Mouse (Mus musculus) C2C12 (cell line): ENCODE measurements around the gene Rell1. TPM values are rescaled to one million over a fixed set of nuclear protein-coding genes. Genes with fewer than 3 reads are reported as not detected.

Experiments used
- H3K27me3 ChIP-seq: one replicate; pipeline ENCODE4 v1.6.1; 2011; ENCODE audit not compliant: control insufficient read depth, insufficient read depth, insufficient read length
- H3K36me3 ChIP-seq: one replicate; pipeline ENCODE4 v1.6.1; 2011; ENCODE audit not compliant: control insufficient read depth, insufficient read depth
- H3K4me3 ChIP-seq: one replicate; pipeline ENCODE4 v1.5.1; 2011; ENCODE audit warnings: mild to moderate bottlenecking, control low read depth; ENCODE audit not compliant: poor library complexity, insufficient read depth, severe bottlenecking
- H3K79me2 ChIP-seq: one replicate; pipeline ENCODE4 v1.6.1; 2011; ENCODE audit not compliant: control insufficient read depth, insufficient read depth
- H3K79me3 ChIP-seq: one replicate; pipeline ENCODE4 v1.6.1; 2011; ENCODE audit warnings: low read depth, control low read depth
- H3ac ChIP-seq: one replicate; pipeline ENCODE3; 2011; ENCODE audit warnings: low read depth; ENCODE audit not compliant: control insufficient read depth, insufficient read length
- CEBPB ChIP-seq: IDR thresholded peaks from one replicate; pipeline ENCODE4 v1.6.1; 2011; ENCODE audit warnings: low read depth, mild to moderate bottlenecking, control low read depth, moderate library complexity
- CTCF ChIP-seq: IDR thresholded peaks from one replicate; pipeline ENCODE4 v1.5.1; 2011; ENCODE audit not compliant: control insufficient read depth, insufficient read depth, insufficient read length
- FOSL1 ChIP-seq: IDR thresholded peaks from one replicate; pipeline ENCODE4 v1.8.0; 2011; ENCODE audit warnings: mild to moderate bottlenecking, low read length; ENCODE audit not compliant: poor library complexity, insufficient read depth, severe bottlenecking
- MAX ChIP-seq: IDR thresholded peaks from one replicate; pipeline ENCODE4 v1.6.1; 2011; ENCODE audit warnings: mild to moderate bottlenecking, control low read depth
- MYOD1 ChIP-seq: IDR thresholded peaks from one replicate; pipeline ENCODE4 v1.6.1; 2011; ENCODE audit warnings: low read depth; ENCODE audit not compliant: control insufficient read depth, insufficient read length
- MYOG ChIP-seq: IDR thresholded peaks from one replicate; pipeline ENCODE4 v1.6.1; 2011; ENCODE audit not compliant: control insufficient read depth, insufficient read length; ENCODE audit errors: extremely low read depth
- USF1 ChIP-seq: IDR thresholded peaks from one replicate; pipeline ENCODE4 v1.6.1; 2011; ENCODE audit warnings: low read depth, mild to moderate bottlenecking, control low read depth, moderate library complexity
- polyA plus RNA-seq: library from polyadenylated mRNA; unstranded; fragments of >200 nt; fragmentation: generic; extraction: Trizol; gene quantifications from one replicate; pipeline ENCODE4 v1.2.1, GENCODE M21; 2012; ENCODE audit warnings: missing spikeins

The Rell1 gene
- polyA plus RNA-seq, 1 experiment = 11.8 TPM

GRCm38 (mm10) chr5:63935581-63935980 is 33.1 kb downstream of the Rell1 start:
- Histone ChIP-seq H3K36me3 (peaks cover 7% of the 10 kb centered on the region), H3K4me3 (no peak overlapping the region), H3K27me3 (no peaks in the 10 kb centered on the region), H3K79me2 (no peaks in the 10 kb centered on the region), H3ac (no peak overlapping the region), H3K79me3 (no peaks in the 10 kb centered on the region)
- TF ChIP-seq CEBPB (no peak), MYOG (no peak), MAX (no peak), MYOD1 (no peak), CTCF (no peak), USF1 (no peak), FOSL1 (no peak)

- H3K27me3 ChIP-seq = no peaks in the 10 kb centered on the region
- no peak overlapping the region for H3K4me3 ChIP-seq
- no peaks in the 10 kb centered on the region for H3K79me3 ChIP-seq
- peaks cover 7% of the 10 kb centered on the region for H3K36me3 ChIP-seq
- H3K79me2 ChIP-seq = no peaks in the 10 kb centered on the region
- TF ChIP-seq USF1 = no peak
- TF ChIP-seq CEBPB = no peak
- no peak for TF ChIP-seq MAX
- no peak for TF ChIP-seq MYOG
- TF ChIP-seq CTCF = no peak
- no peak for TF ChIP-seq FOSL1
- TF ChIP-seq MYOD1 = no peak
- no peak overlapping the region for H3ac ChIP-seq
These were observed 35.9 kb downstream of the Rell1 start for GRCm38 (mm10) chr5:63932829-63933228.

- peaks cover 7% of the 10 kb centered on the region for H3K36me3 ChIP-seq
These were observed 37.8 kb downstream of the Rell1 start for GRCm38 (mm10) chr5:63930824-63931358.

DNA sequence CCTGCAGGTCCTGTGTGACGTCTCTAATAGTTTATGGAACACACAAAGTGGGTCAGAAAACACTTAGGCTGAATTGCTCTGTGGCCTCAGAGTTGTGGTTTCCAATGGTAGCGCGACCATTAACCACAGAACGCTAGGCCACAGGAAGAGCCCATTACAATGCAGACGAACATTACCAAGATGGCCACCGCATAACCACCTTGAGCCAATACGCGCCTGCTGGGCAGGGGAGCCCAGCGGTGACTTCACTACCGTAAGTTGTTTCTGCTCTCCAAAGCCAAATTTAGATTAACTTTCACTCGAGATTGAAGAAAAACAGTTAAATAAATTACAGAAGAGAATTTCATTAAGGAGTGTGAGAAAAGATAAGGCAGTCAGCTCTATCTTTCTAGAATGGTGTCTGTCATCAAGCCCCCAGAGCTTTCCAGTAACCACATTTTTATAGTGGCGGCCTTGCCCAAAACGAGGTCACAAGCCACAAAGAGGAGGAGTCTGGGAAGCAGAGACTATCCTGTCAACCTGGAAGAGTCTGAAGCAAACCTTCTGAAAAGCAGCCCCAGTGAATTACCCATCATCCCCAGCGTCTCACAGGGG is 43.6 kb downstream of the Rell1 start:
- Histone ChIP-seq H3K4me3 (no peak overlapping the region), H3ac (no peak overlapping the region), H3K36me3 (peaks cover 3% of the 10 kb centered on the region), H3K79me3 (no peaks in the 10 kb centered on the region), H3K27me3 (no peaks in the 10 kb centered on the region), H3K79me2 (no peaks in the 10 kb centered on the region)
- TF ChIP-seq USF1 (no peak), MYOD1 (no peak), MAX (no peak), MYOG (no peak), FOSL1 (no peak), CEBPB (no peak), CTCF (no peak)

More at GRCm38 (mm10) chr5:63930824-63931358, 37.8 kb downstream of the Rell1 start:
- H3K79me2 ChIP-seq = no peaks in the 10 kb centered on the region
- H3K4me3 ChIP-seq = no peak overlapping the region
- no peaks in the 10 kb centered on the region for H3K27me3 ChIP-seq
- H3ac ChIP-seq = no peak overlapping the region
- no peak for TF ChIP-seq CEBPB
- TF ChIP-seq MYOD1 = no peak
- TF ChIP-seq MAX = no peak
- TF ChIP-seq CTCF = no peak
- no peak for TF ChIP-seq MYOG
- no peak for TF ChIP-seq FOSL1
- TF ChIP-seq USF1 = no peak
- H3K79me3 ChIP-seq = no peaks in the 10 kb centered on the region

- no peaks in the 10 kb centered on the region for H3K79me2 ChIP-seq
- H3K36me3 ChIP-seq = peaks cover 3% of the 10 kb centered on the region
- H3K4me3 ChIP-seq = no peak overlapping the region
- no peaks in the 10 kb centered on the region for H3K79me3 ChIP-seq
- no peaks in the 10 kb centered on the region for H3K27me3 ChIP-seq
- H3ac ChIP-seq = no peak overlapping the region
- no peak for TF ChIP-seq FOSL1
- no peak for TF ChIP-seq CEBPB
- TF ChIP-seq MAX = no peak
- no peak for TF ChIP-seq MYOD1
- no peak for TF ChIP-seq USF1
- no peak for TF ChIP-seq CTCF
- TF ChIP-seq MYOG = no peak
These were observed 45.2 kb downstream of the Rell1 start for GRCm38 (mm10) chr5:63923305-63924025.
